21 mouse cellular contexts compared by ENCODE assay signal in the genomic region with DNA sequence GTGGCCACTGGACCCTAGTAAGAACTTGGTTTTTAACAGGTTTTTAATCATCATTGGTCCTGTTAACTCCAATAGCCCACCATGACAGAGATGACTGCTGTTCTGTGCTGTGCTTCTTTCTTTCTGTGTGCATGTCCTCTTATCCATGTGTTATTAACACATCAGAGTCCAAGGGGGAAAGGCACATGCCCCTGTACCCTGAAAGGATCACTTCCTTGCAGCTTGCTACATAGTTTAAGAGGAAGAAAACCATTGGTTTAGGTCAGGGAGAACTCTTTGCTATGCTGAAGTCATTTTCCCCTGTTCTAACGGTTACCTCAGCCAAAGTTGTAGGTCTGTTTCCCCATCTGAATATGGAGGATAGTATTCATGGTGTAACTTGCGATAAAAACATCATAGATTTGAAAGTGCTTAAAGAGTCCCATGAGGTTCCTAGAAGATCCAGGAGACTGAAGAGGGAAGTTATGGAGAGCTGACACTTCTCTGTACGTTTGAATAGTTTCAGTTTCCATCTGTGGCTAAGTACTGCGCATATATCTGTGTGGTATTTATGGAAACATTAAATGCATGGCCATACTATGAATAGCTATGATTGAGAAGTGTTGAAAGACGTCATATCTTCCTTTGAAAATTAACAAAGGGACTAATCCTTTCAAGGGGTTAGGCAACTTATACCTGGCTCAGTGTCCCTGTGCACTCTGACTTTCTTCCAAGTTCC. TPM values are rescaled to one million over a fixed set of nuclear protein-coding genes. Genes with fewer than 3 reads are reported as not detected.
A peak's percentile ranks its signal among the peaks of the same experiment; 100 is the strongest.
DNase-seq lines count a peak whose midpoint lies in the region; ATAC-seq and TF ChIP-seq lines count a peak whose summit lies in the region.
"Had no signal": no experiment of that assay in that cellular context is flagged by ENCODE, and none has a peak within 500 bp of the region (broad histone marks: within the 10 kb centered on the region; RNA-seq: fewer than 3 reads in every experiment).

No protein-coding gene starts in this region.

- intact Hi-C loops in left cerebral cortex, adult 2 months (cut with DNase I) = no loop called here

- 42% methylated on average over 5 of the region's 5 CpGs for WGBS in heart, embryonic 14.5 days
- WGBS in heart, embryonic 10.5 days = 78% methylated on average over 5 of the region's 5 CpGs
- whole genome bisulfite sequencing in midbrain, embryonic 11.5 days = 84% methylated on average over 5 of the region's 5 CpGs
- 86% methylated on average over 5 of the region's 5 CpGs for WGBS in midbrain, embryonic 14.5 days
- WGBS in forebrain, embryonic 10.5 days = 85% methylated on average over 5 of the region's 5 CpGs

- peaks cover 2 to 6% of the 10 kb centered on the region in 2 experiments; a peak in 2 of 4 replicates for H3K4me1 ChIP-seq in heart, embryonic 14.5 days (ENCODE audit: control insufficient read depth in 2 of 2, insufficient read depth in 2 of 2, low read length in 2 of 2)
- H3K4me1 ChIP-seq in heart, embryonic 10.5 days = no peaks in the 10 kb centered on the region
- no peaks in the 10 kb centered on the region for H3K4me1 ChIP-seq in midbrain, embryonic 11.5 days (ENCODE audit: control insufficient read depth, insufficient read depth, low read length)
- no peaks in the 10 kb centered on the region for H3K4me1 ChIP-seq in midbrain, embryonic 14.5 days (ENCODE audit: control insufficient read depth, insufficient read depth, low read length)
- H3K4me1 ChIP-seq in forebrain, embryonic 10.5 days = no peaks in the 10 kb centered on the region
- H3K4me1 ChIP-seq: embryonic facial prominence, embryonic 15.5 days; hindbrain, embryonic 12.5 days; liver, embryonic 13.5 days; neural tube, embryonic 13.5 days had no signal

- no peak for TF ChIP-seq CTCF in left cerebral cortex, adult 2 months (IDR thresholded peaks at IDR 0.05)

- no peak for DNase-seq in heart, embryonic 10.5 days (ENCODE audit: low spot score)
- peak; percentile 33 for DNase-seq in midbrain, embryonic 11.5 days (ENCODE audit: low spot score, missing footprints)
- DNase-seq in midbrain, embryonic 14.5 days = no peak
- DNase-seq in forebrain, embryonic 10.5 days (ENCODE audit: extremely low spot score, low spot score) = no peak
- no peak for DNase-seq in left cerebral cortex, adult 2 months (ENCODE audit: extremely low spot score in 1 of 2, low spot score in 2 of 2)
- no peak for DNase-seq in right cerebral cortex, postnatal 10 days (ENCODE audit: low spot score in 2 of 2)
- DNase-seq: adrenal gland, postnatal 36 days; cerebellum, adult 9-10 months; gastrocnemius, postnatal 25 days; liver, embryonic 13.5 days; right cerebral cortex, postnatal 25 days; thymus, postnatal 4 days had no signal

- peaks cover 6% of the 10 kb centered on the region; the same call in 1 of the 2 replicates for H3K9me3 ChIP-seq in heart, embryonic 14.5 days (ENCODE audit: control insufficient read depth, low read length)
- H3K9me3 ChIP-seq in heart, embryonic 10.5 days = no peaks in the 10 kb centered on the region
- H3K9me3 ChIP-seq in midbrain, embryonic 11.5 days (ENCODE audit: control insufficient read depth, low read length) = no peaks in the 10 kb centered on the region
- H3K9me3 ChIP-seq in midbrain, embryonic 14.5 days (ENCODE audit: control insufficient read depth, low read length) = no peaks in the 10 kb centered on the region
- no peaks in the 10 kb centered on the region; the same call in 1 of the 2 replicates for H3K9me3 ChIP-seq in forebrain, embryonic 10.5 days
- H3K9me3 ChIP-seq: embryonic facial prominence, embryonic 15.5 days; hindbrain, embryonic 12.5 days; liver, embryonic 13.5 days; neural tube, embryonic 13.5 days had no signal

- no peak overlapping the region for H3K4me3 ChIP-seq in heart, embryonic 14.5 days (ENCODE audit: control insufficient read depth in 1 of 2, insufficient read depth in 1 of 2, low read depth in 1 of 2, low read length in 2 of 2)
- H3K4me3 ChIP-seq in heart, embryonic 10.5 days = no peak overlapping the region
- no peak overlapping the region for H3K4me3 ChIP-seq in midbrain, embryonic 11.5 days (ENCODE audit: low read depth, low read length)
- no peak overlapping the region for H3K4me3 ChIP-seq in midbrain, embryonic 14.5 days (replicated peaks; ENCODE audit: low read depth, low read length)
- H3K4me3 ChIP-seq in forebrain, embryonic 10.5 days = no peak overlapping the region
- H3K4me3 ChIP-seq in left cerebral cortex, adult 2 months = no peak overlapping the region
- H3K4me3 ChIP-seq: embryonic facial prominence, embryonic 15.5 days; hindbrain, embryonic 12.5 days; layer of hippocampus, adult 2 months; liver, embryonic 13.5 days; neural tube, embryonic 13.5 days had no signal

- H3K27me3 ChIP-seq in heart, embryonic 14.5 days (ENCODE audit: control insufficient read depth, insufficient read depth, low read length) = no peaks in the 10 kb centered on the region
- H3K27me3 ChIP-seq in heart, embryonic 10.5 days (ENCODE audit: insufficient read depth, poor library complexity, severe bottlenecking) = no peaks in the 10 kb centered on the region
- no peaks in the 10 kb centered on the region for H3K27me3 ChIP-seq in midbrain, embryonic 11.5 days (ENCODE audit: control insufficient read depth, insufficient read depth, low read length)
- H3K27me3 ChIP-seq in midbrain, embryonic 14.5 days (ENCODE audit: control insufficient read depth, insufficient read depth, low read length) = no peaks in the 10 kb centered on the region
- H3K27me3 ChIP-seq in forebrain, embryonic 10.5 days (ENCODE audit: poor library complexity, severe bottlenecking) = no peaks in the 10 kb centered on the region
- H3K27me3 ChIP-seq: embryonic facial prominence, embryonic 15.5 days; hindbrain, embryonic 12.5 days; liver, embryonic 13.5 days; neural tube, embryonic 13.5 days had no signal

- H3K27ac ChIP-seq in heart, embryonic 14.5 days (replicated peaks in 1 of 2; ENCODE audit: control insufficient read depth in 1 of 2, insufficient read depth in 1 of 2, low read depth in 2 of 2, low read length in 2 of 2) = 0 out of 4 replicates have a peak overlapping the region, but pooled peaks of 1 of the 2 experiments have one; percentile 24
- H3K27ac ChIP-seq in heart, embryonic 10.5 days = no peak overlapping the region
- H3K27ac ChIP-seq in midbrain, embryonic 11.5 days (ENCODE audit: low read depth, low read length) = no peak overlapping the region
- H3K27ac ChIP-seq in midbrain, embryonic 14.5 days (replicated peaks; ENCODE audit: low read depth, low read length) = no peak overlapping the region
- H3K27ac ChIP-seq in forebrain, embryonic 10.5 days = no peak overlapping the region
- no peak overlapping the region for H3K27ac ChIP-seq in left cerebral cortex, adult 2 months
- H3K27ac ChIP-seq: embryonic facial prominence, embryonic 15.5 days; hindbrain, embryonic 12.5 days; kidney, postnatal 0 days; layer of hippocampus, adult 2 months; liver, embryonic 13.5 days; neural tube, embryonic 13.5 days had no signal

- no peak for ATAC-seq in heart, embryonic 14.5 days (ENCODE audit: insufficient number of reproducible peaks, insufficient read depth, low FRiP score, low read depth)
- no peak for ATAC-seq in midbrain, embryonic 11.5 days (ENCODE audit: low FRiP score)
- no peak for ATAC-seq in midbrain, embryonic 14.5 days (ENCODE audit: low FRiP score, low TSS enrichment)
- peak; percentile 82 for ATAC-seq in inflammation-experienced regulatory T-cells, adult 6 months
- ATAC-seq: intestine, embryonic 16.5 days had no signal

- peak overlapping the region; percentile 32 for H3K4me2 ChIP-seq in heart, embryonic 14.5 days (ENCODE audit: low read length)
- H3K4me2 ChIP-seq in midbrain, embryonic 11.5 days = no peak overlapping the region
- no peak overlapping the region for H3K4me2 ChIP-seq in midbrain, embryonic 14.5 days (ENCODE audit: low read length)
- H3K4me2 ChIP-seq: embryonic facial prominence, embryonic 15.5 days; heart, embryonic 11.5 days; hindbrain, embryonic 12.5 days; liver, embryonic 13.5 days; neural tube, embryonic 13.5 days had no signal

- no peak overlapping the region for H3K9ac ChIP-seq in heart, embryonic 14.5 days (ENCODE audit: low read length)
- H3K9ac ChIP-seq in midbrain, embryonic 11.5 days (ENCODE audit: low read length) = no peak overlapping the region
- H3K9ac ChIP-seq in midbrain, embryonic 14.5 days (replicated peaks; ENCODE audit: low read length) = no peak overlapping the region
- H3K9ac ChIP-seq: embryonic facial prominence, embryonic 15.5 days; hindbrain, embryonic 12.5 days; liver, embryonic 13.5 days; neural tube, embryonic 13.5 days had no signal

- no peaks in the 10 kb centered on the region for H3K36me3 ChIP-seq in heart, embryonic 14.5 days (ENCODE audit: control insufficient read depth, insufficient read depth, low read length)
- no peaks in the 10 kb centered on the region for H3K36me3 ChIP-seq in heart, embryonic 10.5 days
- no peaks in the 10 kb centered on the region for H3K36me3 ChIP-seq in midbrain, embryonic 11.5 days (ENCODE audit: control insufficient read depth, insufficient read depth, low read length)
- H3K36me3 ChIP-seq in midbrain, embryonic 14.5 days (ENCODE audit: control insufficient read depth, insufficient read depth, low read length) = no peaks in the 10 kb centered on the region
- no peaks in the 10 kb centered on the region for H3K36me3 ChIP-seq in forebrain, embryonic 10.5 days (replicated peaks)
- H3K36me3 ChIP-seq: embryonic facial prominence, embryonic 15.5 days; hindbrain, embryonic 12.5 days; liver, embryonic 13.5 days; neural tube, embryonic 13.5 days had no signal

RNA-seq across cellular contexts. Expression of gene Glcci1, which starts 14.1 kb away (rescaled TPM):
- polyA plus RNA-seq in heart, embryonic 14.5 days (2014; fragmentation: Nextera tagmentation; extraction: Ambion mirVana) = 6.8 and 9.4 TPM in 2 replicates
- polyA plus RNA-seq in heart, embryonic 10.5 days (2016; fragmentation: Nextera tagmentation; extraction: Ambion mirVana) = 5.2 and 5.5 TPM in 2 replicates
- polyA plus RNA-seq in midbrain, embryonic 11.5 days (2014; fragmentation: Nextera tagmentation; extraction: Ambion mirVana) = 16.5 and 18.2 TPM in 2 replicates
- polyA plus RNA-seq in midbrain, embryonic 14.5 days (2014; fragmentation: Nextera tagmentation; extraction: Ambion mirVana) = 14.1 and 15.1 TPM in 2 replicates
- polyA plus RNA-seq in inflammation-experienced regulatory T-cells, adult 6 months (2017; shearing (Covaris generic)) = 10 to 100 TPM; 24.8 to 33.6 (median 30.3) TPM
- polyA plus RNA-seq in forebrain, embryonic 10.5 days (2016; fragmentation: Nextera tagmentation; extraction: Ambion mirVana) = 5.8 and 6.6 TPM in 2 replicates
- total RNA-seq in left cerebral cortex, adult 2 months (2021) = 100 to 1,000 TPM; 160 to 164 TPM
